Mouse (Mus musculus): ENCODE measurements at regions not wholly inside any gene's neighbourhood (a gene's known extent, or its start where the extent isn't known, plus 50 kb on each side); places are given as distances from the start of the nearest gene placed in this dataset.

DNA sequence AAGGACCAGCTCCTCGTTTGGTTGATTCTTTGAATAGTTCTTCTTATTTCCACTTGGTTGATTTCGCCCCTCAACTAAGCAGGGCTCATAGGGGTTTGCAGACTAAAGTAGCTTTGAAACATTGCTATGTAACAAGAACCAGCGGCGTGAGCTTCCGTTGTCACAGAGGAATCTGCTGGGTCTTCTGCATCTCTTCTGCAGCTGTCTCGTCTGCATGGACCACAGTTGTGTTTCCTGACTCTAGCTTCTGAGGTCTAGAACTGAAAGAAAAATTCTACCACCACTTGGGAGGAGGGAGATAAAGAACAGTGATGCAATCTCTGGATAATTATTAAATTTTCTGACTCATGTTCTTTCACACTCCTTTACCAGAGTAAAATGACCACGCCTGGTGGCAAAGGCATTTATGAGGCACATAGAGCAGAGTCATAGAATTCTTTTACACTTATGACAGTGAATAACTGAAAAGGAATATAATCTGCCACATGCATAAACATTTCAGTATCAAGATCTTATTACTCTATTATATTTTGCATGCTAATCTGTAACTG is 1340.9 kb downstream of the Slc22a22 start:
- DNase-seq (ENCODE audit: low spot score): no peak

DNA sequence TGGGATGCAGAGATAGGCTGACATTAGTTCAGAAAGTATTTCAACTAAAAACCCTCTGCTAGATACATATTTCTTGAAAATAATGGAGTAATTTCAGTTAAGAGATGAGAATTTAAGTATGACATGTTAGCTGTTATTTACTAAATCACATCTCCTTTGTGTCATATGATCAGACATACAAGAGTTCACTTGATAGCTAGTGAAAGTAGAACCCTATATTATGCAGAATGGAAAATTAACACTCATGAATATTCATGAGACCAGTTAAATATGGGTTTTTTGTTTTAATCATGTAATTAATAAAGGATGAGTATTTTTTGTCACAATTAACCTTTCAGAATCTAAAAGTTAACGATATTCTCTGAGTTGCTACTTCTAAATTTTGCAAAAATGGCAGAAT is 1349.4 kb downstream of the Slc22a22 start:
- no peak for DNase-seq (ENCODE audit: low spot score)

DNA sequence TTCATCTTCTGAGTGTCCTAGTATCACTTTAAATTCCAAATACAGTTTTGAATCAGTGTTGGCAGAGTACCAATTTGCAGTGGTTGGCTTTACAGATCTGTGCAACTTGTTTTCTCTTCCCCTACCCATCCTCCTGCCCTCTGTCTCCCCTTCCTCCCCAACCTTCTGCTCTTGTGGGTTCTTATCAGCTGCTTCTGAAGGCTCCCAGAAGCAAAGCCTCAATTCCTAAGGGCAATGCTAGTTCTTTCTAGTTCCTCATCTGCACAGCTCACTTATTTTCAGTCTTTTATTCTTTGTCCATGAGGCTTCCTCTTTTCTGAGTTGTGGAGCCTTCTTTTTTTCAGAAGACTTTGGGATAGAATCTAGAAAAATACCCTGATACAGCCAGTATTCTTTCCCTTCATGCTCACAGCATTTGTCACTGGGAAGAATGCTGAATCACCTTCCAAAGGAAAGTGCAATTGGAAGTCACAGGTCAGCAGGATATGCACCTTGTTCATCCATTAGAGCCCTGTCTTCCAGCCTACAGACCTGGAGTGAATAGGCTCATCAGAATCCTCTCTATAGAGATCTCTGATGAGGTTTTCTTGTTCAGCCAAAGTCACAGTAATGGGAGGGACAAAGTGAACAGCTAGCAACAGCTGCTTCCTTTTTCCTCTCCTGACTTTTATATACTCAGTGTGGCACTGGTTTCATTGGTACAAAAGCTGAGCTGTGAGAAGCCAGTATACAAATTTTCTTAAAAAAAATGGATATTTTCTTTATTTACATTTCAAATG is 1357.9 kb downstream of the Slc22a22 start:
- DNase-seq (ENCODE audit: low spot score): no peak

DNA sequence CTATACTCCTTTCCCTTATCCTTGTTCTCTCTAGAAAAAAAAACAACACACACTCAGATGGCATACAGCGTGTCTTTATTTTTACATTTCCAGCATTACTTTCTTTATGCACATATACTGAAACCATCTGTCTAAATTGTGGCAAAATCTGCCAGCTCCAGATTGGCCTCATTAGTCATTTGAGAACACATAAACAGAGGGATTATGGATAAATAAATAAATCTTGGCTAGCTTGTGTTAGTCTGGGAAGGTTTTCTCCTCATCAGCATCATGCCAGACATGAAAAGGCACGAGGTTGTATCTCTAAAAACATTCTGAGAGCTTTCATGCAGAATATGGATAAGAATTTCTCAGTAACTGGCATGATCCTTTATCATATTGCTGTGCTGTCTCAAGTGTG is 1369.1 kb downstream of the Slc22a22 start:
- no peak for DNase-seq (ENCODE audit: low spot score)

DNA sequence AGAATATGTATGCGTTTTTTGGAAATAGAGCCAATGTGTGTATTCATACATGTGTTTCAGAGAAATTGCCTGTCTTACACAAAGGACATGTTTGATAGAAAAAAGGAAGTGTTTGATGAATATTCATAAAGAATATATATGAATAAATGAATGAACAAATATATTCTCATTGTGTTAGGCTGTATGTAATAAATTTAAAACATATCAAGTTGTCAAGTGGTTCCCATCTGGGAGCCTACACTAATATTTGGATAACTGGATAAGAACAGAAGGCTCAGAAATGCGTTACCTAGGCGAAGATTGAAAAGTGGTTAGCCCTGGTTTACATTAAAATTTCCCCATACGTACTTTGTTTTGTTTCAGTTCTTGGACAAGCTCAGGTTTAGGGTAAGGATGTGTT is 1369.7 kb downstream of the Slc22a22 start:
- DNase-seq (ENCODE audit: low spot score): no peak

DNA sequence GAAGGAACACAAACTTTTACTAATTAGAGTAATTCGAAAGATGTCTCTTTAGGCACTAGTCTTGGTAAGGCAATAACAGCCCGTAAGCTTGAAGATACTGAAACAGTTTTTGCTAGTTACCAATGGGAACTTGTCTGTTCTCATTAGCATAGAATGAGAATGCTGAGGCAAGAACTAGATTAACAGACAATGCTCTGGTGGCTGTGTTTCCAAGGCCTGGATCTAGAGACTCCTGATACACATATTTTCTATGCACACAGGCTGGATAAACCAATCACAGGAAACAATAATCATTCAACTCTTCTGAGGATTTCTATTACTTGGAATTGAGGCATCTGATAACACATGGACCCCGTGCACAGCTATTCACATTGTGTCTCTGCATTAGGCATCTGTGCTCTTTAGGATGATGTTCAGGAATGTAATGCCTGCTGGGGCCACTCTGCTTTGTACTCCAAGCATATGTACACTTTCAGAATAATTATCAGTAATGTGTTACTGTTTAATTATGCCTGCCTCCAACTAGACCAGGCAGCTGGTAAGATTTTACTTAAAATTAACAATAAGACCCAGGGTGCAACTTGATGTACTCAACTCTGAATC is 1377.2 kb downstream of the Slc22a22 start:
- no peak for DNase-seq (ENCODE audit: low spot score)

DNA sequence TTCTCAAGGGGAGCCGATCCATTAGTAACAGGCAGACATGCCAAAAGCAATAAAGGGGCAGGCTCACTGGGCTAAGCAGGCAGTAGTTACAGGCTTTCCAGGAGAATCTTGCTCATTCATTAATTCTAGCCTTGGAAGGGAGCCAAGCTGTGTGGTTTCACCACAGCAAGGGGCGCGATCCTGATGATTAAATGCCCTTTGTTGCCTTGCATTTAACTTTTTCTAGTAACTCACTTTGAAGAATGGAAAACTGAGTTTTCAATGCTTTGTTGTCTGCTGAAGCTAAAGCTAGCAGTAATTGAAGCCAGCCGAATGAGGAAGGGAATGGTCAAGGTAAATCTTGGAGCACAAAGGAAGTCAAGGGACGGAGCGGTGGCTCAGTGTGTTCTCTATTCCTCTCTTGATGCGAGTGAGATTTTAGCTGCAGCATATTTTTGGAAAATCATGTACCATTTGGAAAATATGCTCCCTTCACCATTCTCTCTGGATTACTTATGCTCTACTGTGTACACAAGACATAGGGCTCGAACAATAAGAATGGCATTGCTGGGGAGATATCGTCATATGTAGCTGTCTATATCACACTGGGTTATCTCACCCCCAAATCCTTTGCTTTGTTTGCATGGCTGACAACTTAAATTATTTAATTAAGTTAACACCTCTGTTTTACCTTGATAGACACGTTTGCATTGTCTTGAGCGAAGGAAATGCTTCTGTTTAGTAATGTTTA is 1399.4 kb downstream of the Slc22a22 start:
- DNase-seq (ENCODE audit: low spot score): no peak

DNA sequence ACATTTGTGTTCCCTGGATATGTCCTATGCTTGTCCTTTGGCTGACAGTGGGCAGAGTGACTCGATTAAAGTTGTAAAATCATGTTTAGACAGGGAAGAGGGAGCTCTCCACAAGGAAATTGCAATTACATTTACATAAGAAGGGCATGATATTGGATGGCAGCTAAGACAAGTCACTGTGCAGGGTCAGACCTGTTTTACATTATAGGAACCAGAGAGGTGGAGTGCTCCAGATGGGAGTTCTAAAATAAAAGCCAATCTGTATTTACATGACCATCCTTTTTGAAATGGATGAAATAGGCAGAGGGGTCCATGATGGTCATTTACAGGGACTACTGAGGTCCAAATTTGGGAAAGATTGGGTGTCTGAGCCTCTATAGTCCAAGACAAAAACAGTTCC is 1400.3 kb downstream of the Slc22a22 start:
- DNase-seq (ENCODE audit: low spot score): no peak

DNA sequence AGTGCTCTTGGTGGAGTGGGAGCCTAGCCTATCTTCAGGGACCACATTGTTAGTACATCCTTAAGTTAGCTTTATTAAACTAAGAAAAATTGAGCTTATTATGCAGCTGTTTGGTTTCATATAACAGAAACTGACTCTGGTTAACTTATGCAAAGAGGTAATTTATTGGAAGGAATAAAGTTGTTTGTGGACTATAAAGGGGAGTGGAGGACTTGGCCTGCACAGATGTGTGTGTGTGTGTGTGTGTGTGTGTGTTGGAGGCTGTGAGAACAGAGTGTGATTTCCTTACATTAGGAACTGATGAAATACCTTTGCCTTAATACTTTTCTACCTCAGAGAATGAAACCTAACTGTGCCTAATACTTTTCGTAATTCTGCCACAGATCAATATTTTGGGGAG is 1400.7 kb downstream of the Slc22a22 start:
- no peak for DNase-seq (ENCODE audit: low spot score)

DNA sequence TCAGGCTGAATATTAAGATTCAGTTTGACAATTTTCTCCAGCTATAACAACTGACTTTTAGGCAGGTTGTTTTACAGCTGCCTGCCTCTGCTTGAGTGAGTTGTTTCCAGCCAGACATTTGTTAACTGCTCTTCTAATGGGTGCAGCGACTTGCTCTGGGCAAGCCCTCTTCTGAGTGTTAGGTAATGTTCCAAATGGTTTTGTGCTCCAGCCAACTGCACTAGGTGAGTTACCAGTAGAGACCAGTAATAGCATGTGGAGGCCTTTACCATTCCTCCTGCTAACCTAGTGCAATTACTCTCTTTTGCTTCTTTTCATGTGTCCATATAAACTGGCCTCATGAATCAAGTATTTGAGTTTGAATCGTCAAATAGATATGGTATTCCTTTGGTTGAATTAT is 1407.9 kb downstream of the Slc22a22 start:
- no peak for DNase-seq (ENCODE audit: low spot score)

DNA sequence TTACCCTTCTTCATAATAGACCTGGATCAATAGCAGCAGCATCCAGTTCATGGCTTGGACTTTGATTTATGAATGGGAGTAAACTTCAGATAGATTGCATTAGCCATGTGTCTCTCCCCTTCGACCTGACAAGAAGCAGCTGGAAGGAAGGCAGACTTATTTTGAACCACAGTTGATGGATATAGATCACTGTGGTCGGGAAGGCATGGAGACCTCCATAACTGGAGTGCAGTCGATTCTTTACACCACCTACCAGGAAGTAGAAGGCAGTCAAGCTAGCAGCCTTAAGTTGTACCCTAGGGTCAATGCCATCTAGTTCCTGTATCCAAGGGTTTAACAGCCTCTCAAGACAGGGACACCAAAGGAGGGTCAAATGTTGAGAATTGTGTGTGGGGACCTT is 1410.2 kb downstream of the Slc22a22 start:
- DNase-seq (ENCODE audit: low spot score): no peak

DNA sequence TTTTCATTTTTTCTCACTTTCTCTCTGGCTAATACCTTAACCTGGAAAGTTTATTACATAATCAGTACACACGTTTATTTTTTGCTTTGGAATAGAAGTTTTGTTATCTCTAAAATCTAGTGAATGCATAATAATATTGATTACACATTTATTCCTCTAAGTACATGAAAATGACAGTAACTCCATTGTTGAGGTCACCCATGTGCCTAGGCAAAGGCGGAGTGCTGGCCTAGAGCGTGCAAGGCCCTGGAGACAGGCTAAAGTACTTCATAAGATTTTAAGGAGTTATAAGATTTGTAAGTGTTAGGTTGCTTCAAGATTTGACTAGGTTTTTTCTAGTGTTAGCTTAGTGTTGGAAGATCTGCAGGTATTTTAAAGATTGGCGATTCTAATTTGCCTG is 1410.9 kb downstream of the Slc22a22 start:
- no peak for DNase-seq (ENCODE audit: low spot score)

DNA sequence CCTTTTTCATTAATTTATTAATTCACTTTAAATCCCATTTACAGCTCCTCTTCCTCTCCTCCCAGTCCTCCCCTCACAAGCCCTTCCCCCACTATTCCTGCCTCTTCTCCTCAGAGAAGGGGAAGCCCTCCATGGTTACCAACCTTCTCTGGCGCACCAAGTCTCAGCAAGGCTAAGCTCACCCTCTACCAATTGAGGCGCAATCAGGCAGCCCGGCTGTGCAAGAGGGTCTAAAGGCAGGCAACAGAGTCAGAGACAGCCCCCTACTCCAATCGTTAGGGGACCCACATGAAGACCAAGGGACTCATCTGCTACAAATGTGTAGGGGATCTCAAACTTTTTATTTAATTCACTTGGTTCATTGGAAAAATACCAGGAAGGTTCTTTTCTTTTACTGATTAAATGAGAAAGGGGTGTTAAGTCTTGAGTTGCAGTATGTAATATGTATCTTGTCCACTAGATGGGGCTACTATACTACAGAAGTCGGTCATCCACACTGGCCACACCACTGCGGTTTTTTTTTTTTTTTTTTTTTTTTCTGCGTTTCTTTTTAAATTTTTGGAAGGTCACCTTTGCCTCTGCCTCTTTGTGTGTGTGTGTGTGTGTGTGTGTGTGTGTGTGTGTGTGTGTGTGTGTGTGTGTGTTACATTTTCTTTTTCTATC is 1411.4 kb downstream of the Slc22a22 start:
- no peak for DNase-seq (ENCODE audit: low spot score)

DNA sequence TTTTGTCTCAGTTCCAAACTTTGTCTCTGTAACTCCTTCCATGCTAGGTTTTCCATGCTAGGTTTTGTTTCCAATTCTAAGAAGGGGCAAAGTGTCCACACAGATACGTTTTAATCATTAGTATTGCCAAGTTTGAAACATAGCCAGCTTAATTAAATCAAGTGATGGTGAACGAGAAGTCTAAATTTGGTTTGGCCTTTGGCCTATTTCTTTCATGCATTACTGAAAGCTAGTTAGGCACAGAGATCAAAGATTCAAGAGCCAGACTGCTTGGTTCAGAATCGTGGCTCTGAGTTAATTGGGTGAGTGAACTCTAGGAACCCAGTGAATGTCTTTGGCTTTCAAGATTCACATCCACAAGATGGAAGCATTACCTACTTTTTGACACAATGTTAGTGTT is 1414.8 kb downstream of the Slc22a22 start:
- DNase-seq (ENCODE audit: low spot score): no peak

DNA sequence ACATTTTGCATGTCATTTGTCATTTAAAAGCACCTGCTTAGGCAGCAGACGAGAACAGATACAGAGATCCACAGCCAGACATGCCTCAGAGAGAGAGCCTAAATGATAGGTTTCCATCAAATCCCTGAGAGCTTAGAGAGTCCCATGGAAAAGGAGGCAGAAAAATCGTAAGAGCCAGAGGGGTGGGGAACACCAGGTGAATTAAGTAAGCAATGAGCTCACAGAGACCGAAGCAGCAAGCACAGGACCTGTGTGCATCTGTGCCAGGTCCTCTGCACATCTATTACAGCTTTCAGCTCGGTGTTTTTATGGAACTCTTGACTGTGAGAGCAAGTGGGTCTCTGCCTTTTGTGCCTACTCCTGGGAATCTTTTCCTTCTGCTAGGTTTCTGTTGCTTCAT is 1416.1 kb downstream of the Slc22a22 start:
- DNase-seq (ENCODE audit: low spot score): no peak

DNA sequence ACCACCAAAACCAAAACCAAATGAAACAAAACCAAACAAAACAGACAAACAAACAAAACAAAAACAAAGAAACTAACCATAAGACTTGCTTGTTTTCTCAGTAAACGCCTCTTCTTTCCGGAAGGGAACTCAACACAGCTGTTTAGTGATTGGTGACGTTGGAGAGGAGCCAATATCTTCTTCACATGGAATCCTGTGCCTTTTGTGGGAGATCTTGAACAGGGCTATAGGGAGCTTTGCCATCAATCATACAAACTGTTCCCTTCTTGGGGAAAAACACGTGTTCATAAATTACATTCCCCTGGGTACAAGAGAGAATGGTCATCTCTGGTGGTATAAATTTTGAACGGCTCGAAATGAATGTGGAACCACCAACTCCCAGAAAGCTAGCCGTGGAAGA is 1426.7 kb downstream of the Slc22a22 start:
- no peak for DNase-seq (ENCODE audit: low spot score)

DNA sequence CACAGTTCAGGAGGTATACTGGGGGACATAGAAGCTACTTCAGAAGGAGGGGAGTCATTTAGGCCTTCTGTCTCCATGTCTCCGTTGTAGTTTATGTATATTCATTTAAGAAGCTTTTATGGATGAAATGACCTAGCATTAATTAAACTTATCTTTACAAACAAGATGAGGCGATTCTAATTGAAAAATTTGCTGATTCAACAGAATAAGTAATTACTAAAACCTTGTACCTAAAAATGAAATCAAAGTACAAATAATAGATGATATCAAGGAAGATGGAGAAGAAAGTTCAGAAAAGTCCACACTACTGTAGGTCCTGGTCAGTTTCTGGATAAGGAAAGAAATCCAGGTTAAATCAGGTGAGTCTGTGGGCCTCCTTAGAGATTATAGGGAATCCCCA is 1429.6 kb downstream of the Slc22a22 start:
- no peak for DNase-seq (ENCODE audit: low spot score)

DNA sequence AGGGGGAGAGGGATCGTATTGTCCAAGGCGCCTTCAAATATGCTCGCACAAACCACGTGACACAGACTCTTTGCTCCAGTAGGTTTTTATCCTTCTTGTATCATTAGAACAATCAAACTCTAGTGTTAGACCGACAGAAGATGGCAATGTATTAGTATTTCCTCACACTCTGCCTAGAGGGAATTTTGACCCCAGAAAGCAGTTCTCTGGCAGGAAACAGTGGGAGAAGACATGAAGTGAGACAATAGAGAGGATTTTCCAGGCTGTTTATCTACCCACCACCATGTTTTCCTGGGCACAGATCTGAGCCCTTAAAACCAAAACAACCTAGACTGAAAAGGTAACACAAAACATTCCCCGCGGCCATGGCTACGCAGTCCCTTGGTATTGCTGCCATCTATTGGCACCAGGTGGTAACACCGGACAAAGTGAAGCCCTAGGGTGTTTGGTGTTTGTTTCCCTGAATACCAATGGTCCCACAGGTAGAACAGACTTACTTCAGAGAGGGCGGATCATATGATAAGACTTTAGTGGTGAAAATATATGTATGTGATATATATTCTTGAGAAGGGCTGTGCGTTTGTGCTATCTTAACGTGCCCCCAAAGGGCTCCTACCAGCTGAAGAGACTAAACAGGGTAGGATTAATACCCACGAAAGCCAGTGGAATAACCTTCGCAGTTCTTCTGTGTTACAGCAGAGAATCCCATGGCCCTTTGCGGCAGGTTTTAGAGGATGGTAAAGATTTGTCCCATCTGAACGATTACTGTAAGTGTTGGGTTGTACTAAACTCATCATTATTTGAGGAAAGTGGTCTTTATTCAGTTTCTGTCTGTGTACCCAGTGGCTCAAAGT is 1430.5 kb downstream of the Slc22a22 start:
- peak; percentile 31 for DNase-seq (ENCODE audit: low spot score)

DNA sequence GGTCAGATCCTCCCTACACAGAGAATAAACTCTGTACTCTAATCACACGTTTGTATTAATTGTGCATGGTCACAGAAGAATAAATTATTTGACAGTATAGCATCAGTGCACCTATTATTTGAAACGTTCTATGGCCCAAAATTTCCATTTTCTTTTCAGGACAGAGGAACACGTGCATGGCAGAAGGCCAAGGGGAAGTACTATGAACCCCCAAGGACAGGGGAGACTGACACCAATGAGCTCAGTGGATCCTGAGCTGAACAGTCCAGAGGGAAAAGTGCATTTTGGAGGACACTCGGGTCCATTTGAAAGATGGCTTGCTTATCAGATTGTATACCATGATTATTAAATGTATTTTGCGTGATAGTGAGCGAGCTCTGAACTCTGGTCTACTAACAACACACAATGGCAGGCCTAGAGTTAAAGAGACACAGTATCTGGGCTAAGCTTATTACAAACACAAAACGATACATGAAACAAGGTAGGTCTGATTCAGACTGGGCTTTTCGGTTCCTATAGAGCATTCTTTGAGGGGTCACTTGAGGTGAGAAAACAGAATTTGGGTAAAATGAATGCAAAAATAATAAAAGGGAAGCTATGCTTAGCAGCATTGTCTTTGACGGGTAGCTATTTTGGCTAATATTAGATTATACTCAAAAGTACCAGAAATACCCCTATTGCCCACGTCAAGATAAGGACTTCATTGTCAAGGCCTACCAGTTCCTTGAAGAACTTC is 1431.7 kb downstream of the Slc22a22 start:
- no peak for DNase-seq (ENCODE audit: low spot score)

DNA sequence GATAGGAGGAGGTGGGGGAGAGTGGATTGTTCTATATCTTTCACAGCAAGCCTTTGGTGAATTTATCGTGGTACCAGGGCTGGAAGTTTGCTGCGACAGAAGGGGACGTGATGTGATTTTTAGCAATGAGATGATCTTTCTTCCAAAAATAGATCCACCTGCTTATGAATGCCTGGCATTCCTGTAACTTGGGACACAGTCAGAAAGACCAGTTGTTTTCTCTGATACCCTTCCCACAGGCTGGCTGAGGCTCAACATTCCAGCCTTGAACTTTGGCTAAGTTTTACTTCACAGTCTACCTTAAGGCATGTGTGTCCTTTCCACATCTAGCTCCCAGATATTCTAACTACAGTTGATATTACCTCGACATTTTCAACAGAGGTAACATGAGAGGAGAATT is 1434.1 kb downstream of the Slc22a22 start:
- DNase-seq (ENCODE audit: low spot score): no peak

DNA sequence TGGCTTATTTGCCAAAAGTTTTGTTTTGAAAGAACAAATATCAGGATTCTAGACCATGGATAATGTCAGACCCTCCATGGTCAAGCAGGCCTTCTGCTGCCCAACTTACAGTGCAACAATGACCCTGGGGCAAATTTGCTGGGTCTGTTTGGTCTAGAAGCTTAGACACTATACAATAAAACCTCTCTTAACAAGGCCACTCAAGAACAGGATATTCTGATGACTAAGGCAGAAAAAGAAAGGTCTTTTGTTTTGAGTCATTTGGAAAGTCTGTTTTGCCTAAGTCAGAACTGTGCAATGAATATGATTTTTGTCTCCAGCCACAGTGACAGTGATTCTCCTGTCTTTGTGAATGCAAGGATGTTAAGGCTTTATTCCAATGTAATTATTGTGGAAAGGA is 1435.0 kb downstream of the Slc22a22 start:
- no peak for DNase-seq (ENCODE audit: low spot score)
